Mouse (Mus musculus) right cerebral cortex, postnatal 10 days (tissue): ENCODE measurements around the gene Car1.
"Not testable (repeated sequence)": the region's sequence is repeated elsewhere in the genome, so short reads cannot be mapped to it uniquely, and the experiment has no call there.

Experiments used
- DNase-seq, 2 experiments: peaks; one replicate each; pipeline ENCODE4 v3.0.0; 2021; ENCODE audit warnings: low spot score in 2 of 2

Car1 gene

DNA sequence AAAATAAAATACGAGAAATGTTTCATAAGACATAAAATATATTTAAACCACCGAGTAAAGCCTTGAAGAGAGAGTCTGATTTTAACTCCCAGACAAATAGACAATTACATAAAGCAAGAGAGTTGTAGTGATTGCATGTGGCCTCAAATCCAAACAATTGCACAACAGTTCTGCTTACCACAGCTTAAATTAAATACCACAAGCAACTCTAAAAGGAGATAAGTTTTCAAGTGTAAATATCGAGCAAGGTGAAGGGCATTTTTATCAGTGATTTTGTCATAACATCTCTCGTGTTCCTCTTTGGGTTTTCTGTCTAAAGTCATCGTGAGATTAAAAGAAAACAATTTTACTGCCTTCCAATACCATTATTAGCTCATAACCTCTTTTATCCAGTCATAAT, 25.0 kb downstream of the Car1 start:
- not testable (repeated sequence) for DNase-seq

DNA sequence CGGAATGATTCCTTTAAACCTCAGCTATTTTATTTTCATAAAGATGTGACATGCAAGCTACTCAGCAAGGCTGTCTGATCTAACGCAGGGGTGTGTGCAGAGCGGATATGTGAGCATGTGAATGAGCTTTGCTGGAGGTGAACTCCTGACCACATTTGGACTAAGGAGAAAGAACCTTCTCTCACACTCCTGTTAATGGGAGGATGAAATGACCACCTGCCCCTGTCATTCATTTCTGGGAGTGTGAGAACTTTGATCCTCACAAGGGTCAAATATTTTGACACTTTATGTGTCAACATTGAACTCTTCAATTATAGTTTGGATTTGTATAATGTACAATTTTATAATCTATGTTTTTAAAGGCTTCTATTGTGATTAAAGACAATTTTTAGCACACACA, 25.8 kb downstream of the Car1 start:
- DNase-seq, result not testable (repeated sequence)

DNA sequence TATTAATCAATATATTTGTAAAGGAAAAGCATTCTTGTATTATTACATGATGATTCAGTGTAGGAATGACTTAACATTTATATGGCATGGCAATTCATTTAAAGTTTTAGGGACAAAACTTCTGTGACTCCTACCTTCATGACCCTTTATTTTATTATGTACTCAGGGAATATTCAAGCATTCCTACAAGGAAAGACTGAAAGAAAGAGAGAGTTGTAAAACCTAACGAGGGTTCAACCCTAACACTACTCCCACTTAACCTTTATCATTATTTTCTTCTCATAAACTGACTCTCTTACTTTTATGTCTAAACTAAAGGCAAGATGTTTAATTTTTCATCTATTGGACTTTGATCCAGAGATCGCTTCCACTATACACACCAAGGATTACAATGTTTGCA, 28.0 kb downstream of the Car1 start:
- DNase-seq, result no peak

DNA sequence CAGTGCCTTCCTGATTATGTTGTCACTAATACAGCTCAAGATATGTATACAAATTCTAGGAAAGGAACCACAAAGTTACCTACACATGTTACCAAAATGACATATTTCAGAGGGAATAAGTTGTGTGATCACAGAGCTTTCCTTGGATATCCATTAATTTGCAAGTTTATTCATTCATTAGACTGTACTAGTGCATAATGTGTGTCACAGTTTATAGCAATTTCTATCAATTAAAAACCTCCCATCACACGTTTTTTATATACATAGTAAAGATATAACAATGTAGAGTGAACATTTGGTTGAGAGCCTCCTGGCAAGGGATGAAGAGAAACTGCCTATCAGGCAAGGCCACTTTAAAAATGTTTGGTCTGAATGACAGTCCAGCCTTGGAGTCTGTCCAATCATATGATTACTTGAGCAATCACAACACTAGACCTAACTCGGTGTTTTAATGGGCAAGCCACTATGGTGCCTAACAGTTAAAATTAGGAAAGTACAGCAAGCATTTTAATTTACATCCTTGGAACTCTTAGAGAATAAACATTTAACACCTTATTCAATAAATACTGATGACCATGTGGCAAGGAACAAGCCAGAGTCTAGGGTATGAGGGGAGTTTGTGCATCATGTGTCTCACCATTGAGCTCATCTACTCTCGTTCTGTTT, 31.5 kb downstream of the Car1 start:
- DNase-seq, result not testable (repeated sequence)

DNA sequence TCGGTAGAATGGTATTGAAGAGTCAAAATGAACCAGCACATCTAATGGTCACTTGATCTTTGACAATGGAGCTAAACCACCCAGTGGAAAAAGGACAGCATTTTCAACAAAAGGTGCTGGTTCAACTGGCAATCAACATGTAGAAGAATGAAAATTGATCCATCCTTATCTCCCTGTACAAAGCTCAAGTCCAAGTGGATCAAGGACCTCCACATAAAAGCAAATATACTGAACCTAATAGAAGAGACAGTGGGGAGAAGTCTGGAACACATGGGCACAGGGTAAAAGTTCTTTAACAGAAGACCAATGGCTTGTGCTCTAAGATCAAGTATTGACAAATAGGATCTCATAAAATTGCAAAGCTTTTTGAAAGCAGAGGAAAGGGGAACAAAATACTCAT, 33.6 kb downstream of the Car1 start:
- DNase-seq, result not testable (repeated sequence)

- not testable (repeated sequence) for DNase-seq
Measured at GRCm38 (mm10) chr3:14772473-14772872, 35.7 kb downstream of the Car1 start.

DNA sequence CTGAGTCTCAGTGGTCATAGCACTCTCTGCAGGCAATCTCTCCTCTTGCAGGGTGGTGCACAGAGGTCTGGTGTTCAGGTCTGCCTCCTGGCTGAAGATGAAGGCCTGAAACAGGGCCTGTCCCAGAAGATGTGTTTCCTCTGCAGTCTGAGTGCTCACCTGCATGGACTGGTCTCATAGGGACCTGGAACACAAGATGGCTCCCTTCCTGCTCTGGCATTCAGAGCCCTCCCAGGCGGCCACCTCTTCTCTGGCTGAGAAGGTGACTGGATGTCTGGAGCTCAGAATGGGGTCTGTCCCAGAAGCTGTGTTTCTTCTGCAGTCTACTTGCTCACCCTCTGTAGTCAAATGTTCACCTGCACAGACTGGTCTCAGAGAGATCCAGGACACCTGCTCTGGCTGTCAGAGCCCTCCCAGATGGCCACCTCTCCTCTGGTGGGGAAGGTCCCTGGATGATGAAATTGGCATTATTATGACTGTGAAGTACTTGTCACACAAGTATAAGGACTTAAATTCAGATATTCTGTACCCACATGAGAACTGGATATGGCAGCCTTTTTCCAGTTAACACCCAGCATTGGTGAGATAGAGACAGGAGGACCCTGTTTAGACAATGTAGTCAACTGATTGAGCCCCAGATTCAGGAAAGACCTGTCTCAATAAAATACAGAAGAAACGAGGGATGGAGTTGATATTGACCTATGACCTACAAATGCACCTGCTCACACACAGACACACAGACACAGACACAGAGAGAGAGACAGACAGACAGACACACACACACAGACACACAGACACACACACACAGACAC, 43.2 kb downstream of the Car1 start:
- DNase-seq, result no peak

- no peak for DNase-seq
Measured at GRCm38 (mm10) chr3:14755716-14756115, 52.5 kb downstream of the Car1 start.

DNA sequence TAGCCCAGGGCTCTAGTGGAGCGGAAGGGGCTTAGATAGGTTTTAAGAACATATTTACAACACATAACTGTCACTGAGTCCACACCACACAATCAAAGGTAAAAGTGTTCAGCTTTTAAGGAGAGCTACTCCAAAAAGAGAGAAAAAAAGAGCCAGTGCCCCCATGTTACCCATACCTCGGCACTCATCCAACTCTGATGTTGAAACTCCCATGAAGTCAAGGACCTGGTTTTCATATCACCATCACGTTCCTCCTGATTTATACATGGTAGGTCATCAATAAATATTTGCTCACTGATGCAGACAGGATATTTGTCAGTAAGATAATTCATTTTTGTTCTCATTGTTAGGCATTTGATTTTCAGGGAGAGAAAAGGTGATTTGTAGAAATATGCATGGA, 62.1 kb downstream of the Car1 start:
- no peak for DNase-seq

- no peak for DNase-seq
Measured at GRCm38 (mm10) chr3:14738261-14738660, 69.9 kb downstream of the Car1 start.

- not testable (repeated sequence) for DNase-seq
Measured at GRCm38 (mm10) chr3:14727496-14727895, 80.7 kb downstream of the Car1 start.

GRCm38 (mm10) chr3:14725462-14725861, 82.7 kb downstream of the Car1 start:
- not testable (repeated sequence) for DNase-seq
